9 mouse cellular contexts compared by ENCODE assay signal in the genomic region with DNA sequence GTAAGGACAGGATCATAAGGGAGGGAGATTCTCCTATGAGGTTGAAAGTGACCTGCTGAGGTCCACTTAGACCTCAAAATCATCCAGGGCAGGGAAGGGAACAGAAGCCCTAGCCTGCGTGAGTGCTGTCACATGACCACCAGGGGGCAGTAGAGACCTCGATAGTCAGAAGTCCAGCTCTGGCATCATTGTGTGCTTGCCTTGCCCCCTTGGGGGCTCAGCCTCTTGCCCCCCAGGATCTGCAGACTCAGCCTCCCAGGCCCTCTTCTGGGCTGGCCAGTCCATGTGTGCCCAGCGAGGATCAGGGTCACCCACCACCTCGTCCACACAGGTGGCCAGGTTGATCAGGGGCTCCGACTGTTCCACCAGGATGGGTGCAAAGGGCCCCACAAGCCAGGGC. TPM values are rescaled to one million over a fixed set of nuclear protein-coding genes. Genes with fewer than 3 reads are reported as not detected.
A peak's percentile ranks its signal among the peaks of the same experiment; 100 is the strongest.
DNase-seq lines count a peak whose midpoint lies in the region; ATAC-seq and TF ChIP-seq lines count a peak whose summit lies in the region.
"Had no signal": no experiment of that assay in that cellular context is flagged by ENCODE, and none has a peak within 500 bp of the region (broad histone marks: within the 10 kb centered on the region; RNA-seq: fewer than 3 reads in every experiment).

No protein-coding gene starts in this region.

- peak; percentile 52; the same call in 1 of the 2 replicates for ATAC-seq in midbrain, embryonic 11.5 days (ENCODE audit: low FRiP score)

- no peak for TF ChIP-seq EP300 in MEL (IDR thresholded peaks at IDR 0.05; ENCODE audit: low read depth in 1 of 2, low read length in 2 of 2)

- no peak for TF ChIP-seq POLR2A in MEL (IDR thresholded peaks at IDR 0.05; ENCODE audit: control insufficient read depth in 1 of 2, insufficient read depth in 1 of 2, low read depth in 1 of 2, low read length in 2 of 2, poor library complexity in 1 of 2)

- no peaks in the 10 kb centered on the region for H3K9me3 ChIP-seq in MEL (replicated peaks; ENCODE audit: insufficient read depth, low read length)
- no peaks in the 10 kb centered on the region for H3K9me3 ChIP-seq in midbrain, embryonic 11.5 days (ENCODE audit: control insufficient read depth, low read length)
- H3K9me3 ChIP-seq: limb, embryonic 15.5 days had no signal

- H3K79me2 ChIP-seq in MEL (ENCODE audit: control insufficient read depth, insufficient read depth, low read length, poor library complexity), result no peaks in the 10 kb centered on the region

- H3K4me1 ChIP-seq in MEL (ENCODE audit: control insufficient read depth in 1 of 2, insufficient read depth in 2 of 2, low read length in 2 of 2), result no peaks in the 10 kb centered on the region
- H3K4me1 ChIP-seq in midbrain, embryonic 11.5 days (ENCODE audit: control insufficient read depth, insufficient read depth, low read length), result no peaks in the 10 kb centered on the region
- H3K4me1 ChIP-seq: limb, embryonic 15.5 days had no signal

- no peak overlapping the region for H3K9ac ChIP-seq in MEL (ENCODE audit: control insufficient read depth, low read depth, low read length, poor library complexity, severe bottlenecking)
- no peak overlapping the region for H3K9ac ChIP-seq in midbrain, embryonic 11.5 days (ENCODE audit: low read length)
- H3K9ac ChIP-seq: limb, embryonic 15.5 days had no signal

- no peaks in the 10 kb centered on the region for H3K27me3 ChIP-seq in MEL (ENCODE audit: control insufficient read depth in 1 of 2, insufficient read depth in 2 of 2, low read length in 2 of 2)
- no peaks in the 10 kb centered on the region for H3K27me3 ChIP-seq in midbrain, embryonic 11.5 days (ENCODE audit: control insufficient read depth, insufficient read depth, low read length)

- no peaks in the 10 kb centered on the region for H3K36me3 ChIP-seq in MEL (ENCODE audit: control insufficient read depth in 1 of 2, insufficient read depth in 2 of 2, low read length in 2 of 2)
- H3K36me3 ChIP-seq in midbrain, embryonic 11.5 days (ENCODE audit: control insufficient read depth, insufficient read depth, low read length), result no peaks in the 10 kb centered on the region

- H3K27ac ChIP-seq in MEL (ENCODE audit: control insufficient read depth, low read depth, low read length), result no peak overlapping the region
- no peak overlapping the region for H3K27ac ChIP-seq in left cerebral cortex, adult 2 months
- H3K27ac ChIP-seq in midbrain, embryonic 11.5 days (ENCODE audit: low read depth, low read length), result no peak overlapping the region
- H3K27ac ChIP-seq: limb, embryonic 15.5 days had no signal

- WGBS in midbrain, embryonic 11.5 days, result 43% methylated on average over 5 of the region's 5 CpGs

- peak; percentile 96 for DNase-seq in heart, adult 11 months
- DNase-seq in heart, adult 8-10 months (ENCODE audit: low spot score), result no peak
- peak; percentile 84 for DNase-seq in MEL (ENCODE audit: low read depth, low spot score)
- peak; percentile 69 to 75 for DNase-seq in cerebellum, postnatal 36 days
- peak; percentile 70 to 73 for DNase-seq in heart, postnatal 36 days
- DNase-seq in left cerebral cortex, adult 2 months (ENCODE audit: extremely low spot score in 1 of 2, low spot score in 2 of 2), result no peak
- DNase-seq in midbrain, embryonic 11.5 days (ENCODE audit: low spot score, missing footprints), result peak; percentile 91
- peak; percentile 43 for DNase-seq in telencephalon, adult 2 months (ENCODE audit: low read depth, low spot score)

- no peak overlapping the region for H3K4me2 ChIP-seq in midbrain, embryonic 11.5 days
- H3K4me2 ChIP-seq: limb, embryonic 15.5 days had no signal

- peak; percentile 85 to 95 (median 94) for TF ChIP-seq CTCF in MEL (IDR thresholded peaks at IDR 0.05 in 2 of 3, conservative IDR thresholded peaks at IDR 0.05 in 1 of 3; ENCODE audit: control insufficient read depth in 1 of 3, insufficient read depth in 1 of 3, low read depth in 2 of 3, low read length in 3 of 3, poor library complexity in 1 of 3, severe bottlenecking in 1 of 3)
- peak; percentile 91 for TF ChIP-seq CTCF in left cerebral cortex, adult 2 months (IDR thresholded peaks at IDR 0.05)

- intact Hi-C loops in heart, postnatal 36 days (cut with DNase I), result loop anchor here (5.0 kb wide), 1 partner anchor 145 kb away; a partner anchor contains a TSS
- intact Hi-C loops in left cerebral cortex, adult 2 months (cut with DNase I), result no loop called here

- H3K4me3 ChIP-seq in MEL (ENCODE audit: control insufficient read depth in 1 of 2, insufficient read depth in 1 of 2, low read depth in 2 of 2, low read length in 2 of 2), result no peak overlapping the region
- no peak overlapping the region for H3K4me3 ChIP-seq in left cerebral cortex, adult 2 months
- no peak overlapping the region for H3K4me3 ChIP-seq in midbrain, embryonic 11.5 days (ENCODE audit: low read depth, low read length)
- H3K4me3 ChIP-seq: limb, embryonic 15.5 days had no signal

- TF ChIP-seq RAD21 in MEL (IDR thresholded peaks at IDR 0.05; ENCODE audit: low read depth, low read length), result peak; percentile 72

TF ChIP-seq in MEL, 35 proteins besides CTCF, POLR2A, EP300 and RAD21:
- TF ChIP-seq NELFE (IDR thresholded peaks at IDR 0.05; ENCODE audit: low read depth, low read length) (no peak), TAL1 (IDR thresholded peaks at IDR 0.05; ENCODE audit: low read length) (no peak), RCOR1 (IDR thresholded peaks at IDR 0.05; ENCODE audit: low read depth, low read length) (no peak), SIN3A (IDR thresholded peaks at IDR 0.05; ENCODE audit: low read length) (no peak), SMC3 (IDR thresholded peaks at IDR 0.05; ENCODE audit: low read depth, low read length) (peak; percentile 83), NRF1 (IDR thresholded peaks at IDR 0.05; ENCODE audit: insufficient read depth, low read depth, low read length, poor library complexity, severe bottlenecking) (no peak), ZC3H11A (IDR thresholded peaks at IDR 0.05; ENCODE audit: low read depth, low read length) (peak; percentile 60), ZMIZ1 (IDR thresholded peaks at IDR 0.05; ENCODE audit: low read depth, low read length) (no peak), USF1 (IDR thresholded peaks at IDR 0.05; ENCODE audit: low read depth, low read length) (peak; percentile 70), CHD1 (IDR thresholded peaks at IDR 0.05; ENCODE audit: low read depth, low read length) (no peak), ELF1 (IDR thresholded peaks at IDR 0.05; ENCODE audit: low read depth, low read length) (no peak)

RNA-seq across cellular contexts. Expression of a gene that starts 2.3 kb away (rescaled TPM):
- total RNA-seq in heart, adult 8-10 months (2022), result 100 to 1,000 TPM; 140 to 200 (median 164) TPM
- total RNA-seq in MEL (2012; rRNA removed), result 0.08 and 0.10 TPM in 2 replicates
- under 1 TPM in 1 of 2 experiments, not detected in 1; 0.07 TPM for polyA plus RNA-seq in MEL (2012; ENCODE audit: insufficient read depth in 1 of 2, insufficient read length in 2 of 2, low read depth in 1 of 2, low replicate concordance in 2 of 2, missing spikeins in 1 of 2)
- total RNA-seq in heart, postnatal 36 days (2021), result 100 to 1,000 TPM; 157 to 172 TPM
- total RNA-seq in left cerebral cortex, adult 2 months (2021), result 1 to 10 TPM; 5.0 to 7.4 TPM
- polyA plus RNA-seq in midbrain, embryonic 11.5 days (2014; fragmentation: Nextera tagmentation; extraction: Ambion mirVana), result 0.05 and 0.07 TPM in 2 replicates

RNA-seq across cellular contexts. Expression of a gene that starts 5.5 kb away (rescaled TPM):
- total RNA-seq in heart, adult 8-10 months (2022), result 100 to 1,000 TPM; 110 to 160 (median 150) TPM
- not detected in 2 replicates for total RNA-seq in MEL (2012; rRNA removed)
- not detected for polyA plus RNA-seq in MEL (2012; ENCODE audit: insufficient read depth in 1 of 2, insufficient read length in 2 of 2, low read depth in 1 of 2, low replicate concordance in 2 of 2, missing spikeins in 1 of 2)
- total RNA-seq in heart, postnatal 36 days (2021), result 100 to 1,000 TPM; 171 to 183 TPM
- total RNA-seq in left cerebral cortex, adult 2 months (2021), result under 1 TPM; 0.38 to 0.68 TPM
- polyA plus RNA-seq in midbrain, embryonic 11.5 days (2014; fragmentation: Nextera tagmentation; extraction: Ambion mirVana), result 0.07 TPM in 1 of 2 replicates, not detected in the other

RNA-seq across cellular contexts. Expression of a gene that starts 9.9 kb away (rescaled TPM):
- 10 to 100 TPM; 47.5 to 68.7 (median 60.4) TPM for total RNA-seq in heart, adult 8-10 months (2022)
- not detected in 2 replicates for total RNA-seq in MEL (2012; rRNA removed)
- not detected for polyA plus RNA-seq in MEL (2012; ENCODE audit: insufficient read depth in 1 of 2, insufficient read length in 2 of 2, low read depth in 1 of 2, low replicate concordance in 2 of 2, missing spikeins in 1 of 2)
- total RNA-seq in heart, postnatal 36 days (2021), result 10 to 100 TPM; 56.1 to 73.6 TPM
- total RNA-seq in left cerebral cortex, adult 2 months (2021), result 1 to 10 TPM; 4.2 to 6.1 TPM
- 0.15 TPM in 1 of 2 replicates, not detected in the other for polyA plus RNA-seq in midbrain, embryonic 11.5 days (2014; fragmentation: Nextera tagmentation; extraction: Ambion mirVana)

RNA-seq across cellular contexts. Expression of a gene that starts 28.3 kb away (rescaled TPM):
- total RNA-seq in heart, adult 8-10 months (2022), result 10 to 100 TPM in 1 of 4 experiments, 1 to 10 TPM in 3; 5.4 to 10.4 (median 8.6) TPM
- total RNA-seq in MEL (2012; rRNA removed), result 7.0 and 7.7 TPM in 2 replicates
- polyA plus RNA-seq in MEL (2012; ENCODE audit: insufficient read depth in 1 of 2, insufficient read length in 2 of 2, low read depth in 1 of 2, low replicate concordance in 2 of 2, missing spikeins in 1 of 2), result 10 to 100 TPM in 1 of 2 experiments, not detected in 1; 16.8 TPM
- 10 to 100 TPM in 1 of 2 experiments, 1 to 10 TPM in 1; 7.5 to 10.2 TPM for total RNA-seq in heart, postnatal 36 days (2021)
- 100 to 1,000 TPM; 117 to 125 TPM for total RNA-seq in left cerebral cortex, adult 2 months (2021)
- polyA plus RNA-seq in midbrain, embryonic 11.5 days (2014; fragmentation: Nextera tagmentation; extraction: Ambion mirVana), result 1.9 TPM in 2 replicates

RNA-seq across cellular contexts. Expression of a gene that starts 32.4 kb away (rescaled TPM):
- total RNA-seq in heart, adult 8-10 months (2022), result 10 to 100 TPM; 30.6 to 41.4 (median 35.2) TPM
- 64.2 and 71.9 TPM in 2 replicates for total RNA-seq in MEL (2012; rRNA removed)
- 100 to 1,000 TPM in 1 of 2 experiments, not detected in 1; 132 TPM for polyA plus RNA-seq in MEL (2012; ENCODE audit: insufficient read depth in 1 of 2, insufficient read length in 2 of 2, low read depth in 1 of 2, low replicate concordance in 2 of 2, missing spikeins in 1 of 2)
- total RNA-seq in heart, postnatal 36 days (2021), result 10 to 100 TPM; 37.5 to 41.1 TPM
- 100 to 1,000 TPM; 102 to 109 TPM for total RNA-seq in left cerebral cortex, adult 2 months (2021)
- polyA plus RNA-seq in midbrain, embryonic 11.5 days (2014; fragmentation: Nextera tagmentation; extraction: Ambion mirVana), result 104 and 121 TPM in 2 replicates

Comparison
In these comparisons a context has a peak if more than half of its experiments do, and no peak if none do; other contexts are left out.
1. DNase-seq: peak in heart, adult 11 months (single experiment), MEL (single experiment), cerebellum, postnatal 36 days (2 of 2), heart, postnatal 36 days (2 of 2), midbrain, embryonic 11.5 days (single experiment) and telencephalon, adult 2 months (single experiment); none in heart, adult 8-10 months (single experiment) and left cerebral cortex, adult 2 months (0 of 2).
2. RNA of a gene that starts 2.3 kb away (total RNA-seq): 140 to 200 TPM in heart, adult 8-10 months and 157 to 172 TPM in heart, postnatal 36 days; 5.0 to 7.4 TPM in left cerebral cortex, adult 2 months and 0.08 to 0.10 TPM in MEL; every median in the first group is over 10 times any median in the second.
3. RNA of a gene that starts 5.5 kb away (total RNA-seq): 171 to 183 TPM in heart, postnatal 36 days and 110 to 160 TPM in heart, adult 8-10 months; 0.38 to 0.68 TPM in left cerebral cortex, adult 2 months and not detected in MEL; every median in the first group is over 10 times any median in the second.
4. RNA of a gene that starts 9.9 kb away (total RNA-seq): 56.1 to 73.6 TPM in heart, postnatal 36 days and 47.5 to 68.7 TPM in heart, adult 8-10 months; 4.2 to 6.1 TPM in left cerebral cortex, adult 2 months and not detected in MEL; every median in the first group is over 4 times any median in the second.